Mouse (Mus musculus): ENCODE results near the gene Ccdc42.
A peak's percentile ranks its signal among the peaks of the same experiment; 100 is the strongest.

The Ccdc42 gene

GRCm38 (mm10) chr11:68586721-68587120, at the start of gene Ccdc42:
Gene Ccdc42, plus strand, starts transcription at chr11:68587021.
- no peak for DNase-seq

DNA sequence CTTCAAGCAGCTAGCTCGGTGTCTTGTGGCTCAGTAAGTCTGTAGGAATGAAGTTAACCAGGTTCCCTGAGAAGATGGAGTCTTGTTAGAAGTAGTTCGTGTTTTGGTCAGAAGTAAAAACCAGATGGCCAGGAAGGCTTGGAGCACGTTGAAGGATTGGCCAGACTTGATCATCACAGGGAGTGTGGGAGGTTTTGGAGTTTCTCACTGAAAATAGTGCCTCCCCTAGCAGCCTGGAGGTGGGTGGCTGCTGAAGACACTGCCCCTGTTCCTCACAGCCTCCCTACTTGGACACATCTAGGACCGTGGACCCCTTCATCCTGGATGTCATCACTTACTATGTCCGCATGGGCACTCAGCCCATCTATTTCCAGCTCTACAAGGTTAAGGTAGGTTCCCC, 47.2 kb upstream of the Ccdc42 start:
- no peak for DNase-seq

DNA sequence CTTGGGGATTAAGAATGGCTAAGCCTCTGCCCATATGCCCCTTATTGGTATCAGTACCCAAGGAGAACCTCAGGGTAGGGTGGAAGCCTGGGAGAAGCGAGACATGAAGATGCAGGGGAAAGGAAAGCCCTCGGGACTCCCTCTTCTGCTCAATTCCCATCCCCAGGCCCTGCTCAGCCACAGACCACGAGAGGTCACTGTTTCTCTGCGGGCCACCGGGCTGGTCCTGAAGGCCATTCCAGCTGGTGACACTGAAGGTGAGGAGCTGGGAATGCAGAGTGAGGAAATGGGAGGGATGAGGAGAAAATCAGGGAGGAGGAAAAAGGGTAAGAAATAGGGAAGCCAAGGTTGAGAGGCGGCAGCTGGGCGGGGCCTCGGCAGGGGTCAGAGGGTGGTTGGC, 42.3 kb upstream of the Ccdc42 start:
- DNase-seq, result peak; percentile 54 to 60

DNA sequence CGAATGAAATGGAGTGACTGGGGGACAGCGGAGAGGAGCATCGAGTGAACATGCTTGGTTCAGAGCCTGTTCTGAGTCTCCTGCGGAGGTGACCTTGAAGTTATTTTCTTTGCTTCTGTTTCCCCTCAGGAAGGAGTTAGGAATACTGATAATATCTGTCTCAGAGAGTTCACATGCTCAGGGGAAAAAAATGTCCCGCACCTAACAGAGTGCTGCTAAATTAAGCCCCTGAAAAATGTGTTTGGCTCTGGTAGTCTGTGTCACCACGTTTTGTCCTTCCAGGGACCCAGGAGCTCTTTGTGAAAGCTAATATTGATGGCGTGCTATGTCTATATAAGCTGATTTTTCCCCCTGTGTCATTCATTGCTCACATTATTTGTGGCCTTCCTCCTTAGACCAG, 41.6 kb upstream of the Ccdc42 start:
- no peak for DNase-seq

DNA sequence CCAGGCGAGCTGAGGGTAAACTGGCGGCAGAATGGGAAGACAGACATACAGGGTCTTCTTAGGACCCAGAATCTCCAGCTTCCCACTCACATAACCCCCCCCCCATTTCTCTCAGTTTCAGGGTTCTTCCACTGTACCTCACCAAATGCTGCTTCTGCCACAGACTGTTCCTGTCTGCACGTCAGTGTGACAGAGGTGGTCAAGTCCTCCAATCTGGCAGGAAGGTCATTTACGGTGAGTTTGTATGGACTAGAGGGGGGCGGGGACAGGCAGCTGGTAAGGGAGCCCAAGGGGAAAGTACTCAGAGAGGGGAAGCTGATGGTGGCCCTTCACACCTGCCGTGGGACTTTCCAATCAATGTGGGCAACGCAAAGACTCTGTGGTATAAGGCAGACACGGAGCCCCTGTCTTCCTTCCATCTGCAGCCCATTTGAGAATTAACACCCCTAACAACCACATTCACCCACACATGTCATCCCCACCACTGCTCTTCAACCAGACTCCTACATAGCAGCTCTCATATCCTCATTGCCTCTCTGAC, 41.1 kb upstream of the Ccdc42 start:
- no peak for DNase-seq

DNA sequence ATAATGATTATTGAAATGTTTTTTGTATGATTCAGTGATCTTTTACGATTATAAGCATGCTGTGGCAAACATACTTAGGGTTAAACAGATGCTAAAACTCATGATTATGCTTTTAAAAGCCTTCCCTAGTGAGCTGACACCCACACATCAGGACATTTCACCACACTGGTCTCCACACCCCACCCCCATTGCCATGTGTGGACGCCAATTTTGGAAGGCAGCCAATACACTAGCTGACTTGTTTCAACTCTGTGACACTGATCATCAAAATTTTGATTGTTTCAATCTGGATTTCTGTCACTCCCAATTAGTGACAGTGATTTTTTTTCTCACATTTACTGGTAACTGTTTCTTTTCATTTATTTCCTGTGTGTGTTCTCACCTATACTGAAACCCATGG, 39.3 kb upstream of the Ccdc42 start:
- no peak for DNase-seq

- no peak for DNase-seq
Observed at GRCm38 (mm10) chr11:68549597-68549996, 37.2 kb upstream of the Ccdc42 start.

DNA sequence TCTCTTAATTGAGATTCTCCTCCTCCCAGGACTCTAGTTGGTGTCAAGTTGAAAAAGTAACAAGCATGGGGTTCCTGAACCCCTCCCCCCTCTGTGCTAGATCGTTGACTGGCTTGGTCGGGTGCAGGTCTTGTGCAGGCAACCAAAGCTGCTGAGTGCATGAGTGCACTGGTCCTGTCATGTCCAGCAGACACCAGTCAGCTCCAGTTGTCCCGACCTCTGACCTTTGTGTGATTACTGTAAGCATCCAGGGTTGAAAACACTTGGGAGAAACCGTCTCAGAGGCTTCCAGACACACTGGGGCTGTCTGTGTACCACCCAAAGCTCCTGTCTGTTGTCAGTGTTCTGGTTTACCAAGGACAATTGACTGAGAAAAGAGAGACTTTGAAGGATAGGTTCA, 36.5 kb upstream of the Ccdc42 start:
- no peak for DNase-seq

DNA sequence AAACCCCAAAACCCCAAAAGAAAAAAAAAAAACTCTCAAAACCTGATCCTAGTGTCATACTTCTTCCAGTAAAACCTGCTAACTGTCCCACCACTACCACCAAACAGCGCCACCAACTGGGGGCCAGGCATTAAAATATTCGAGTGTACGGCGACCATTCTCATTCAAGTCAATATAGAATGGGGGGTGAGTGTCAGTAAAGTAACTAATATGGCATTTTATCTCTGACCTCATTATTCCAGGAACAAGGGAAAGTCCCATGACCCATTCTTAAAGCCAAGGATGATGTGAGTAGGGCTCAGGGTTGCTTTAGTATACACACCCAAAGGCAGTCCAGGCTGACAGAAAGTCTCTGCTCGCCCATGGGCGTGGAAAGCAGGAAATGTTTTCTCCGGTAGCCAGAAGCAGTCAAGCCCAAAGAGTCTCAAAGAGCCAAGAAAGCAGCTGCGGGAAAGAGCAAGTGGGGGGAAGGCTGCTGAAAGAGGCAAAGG, 32.8 kb upstream of the Ccdc42 start:
- peak; percentile 65 to 70 for DNase-seq

DNA sequence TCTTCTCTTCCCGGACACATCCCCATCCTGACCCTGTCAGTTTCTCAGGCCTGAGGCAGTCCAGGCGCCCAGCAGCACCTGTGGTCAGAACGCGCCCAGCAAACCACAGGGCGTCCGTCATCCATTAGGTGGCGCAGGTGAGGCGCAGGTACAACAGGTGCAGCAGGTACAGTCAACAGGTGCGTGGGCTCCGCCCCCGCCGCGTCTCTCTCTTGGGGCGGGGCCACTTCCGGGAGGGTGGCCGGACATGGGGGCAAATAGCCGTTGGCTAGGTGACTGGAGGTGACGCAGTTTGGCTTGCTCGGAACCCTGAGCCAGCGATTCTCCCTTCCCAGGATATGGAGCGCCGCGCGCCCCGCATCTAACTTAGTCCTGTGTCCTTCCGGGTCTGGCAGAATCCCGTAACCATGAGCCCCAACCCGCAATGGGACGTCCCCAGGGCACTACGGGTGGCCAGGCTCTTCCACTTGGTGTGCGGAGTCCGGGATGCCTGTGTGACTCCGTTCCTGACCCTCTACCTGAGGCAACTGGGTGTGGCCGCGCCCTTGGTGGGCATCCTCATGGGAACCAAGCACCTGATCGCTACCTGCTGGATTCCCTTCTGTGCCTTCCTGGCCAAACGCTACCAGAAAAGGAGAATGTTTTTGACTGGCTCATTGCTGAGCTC, 30.8 kb upstream of the Ccdc42 start, which contains the start of gene Mfsd6l:
Mfsd6l (plus strand) TSS at position 269 of the 667 bp plus-strand sequence.
- DNase-seq, result peak; percentile 54 to 77

DNA sequence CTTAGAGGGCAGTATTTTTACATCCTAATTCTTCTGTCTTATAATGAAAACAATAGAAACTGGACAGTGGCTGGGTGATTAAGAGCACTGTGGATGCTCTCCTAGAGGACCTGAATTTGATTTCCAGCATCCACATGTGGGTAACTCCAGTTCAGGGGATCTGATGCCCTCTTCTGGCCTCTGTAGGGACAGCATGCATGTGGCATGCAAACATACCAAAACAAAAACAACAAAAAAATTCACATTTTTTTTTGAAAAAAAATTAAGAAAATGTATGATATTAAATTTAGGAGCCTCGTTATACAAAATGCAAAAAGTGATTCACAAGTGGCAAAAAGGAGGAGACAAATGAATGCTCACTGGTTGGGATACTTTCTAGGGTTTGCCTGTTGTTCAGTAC, 27.3 kb upstream of the Ccdc42 start:
- peak in 1 of 2 experiments; percentile 33 for DNase-seq

DNA sequence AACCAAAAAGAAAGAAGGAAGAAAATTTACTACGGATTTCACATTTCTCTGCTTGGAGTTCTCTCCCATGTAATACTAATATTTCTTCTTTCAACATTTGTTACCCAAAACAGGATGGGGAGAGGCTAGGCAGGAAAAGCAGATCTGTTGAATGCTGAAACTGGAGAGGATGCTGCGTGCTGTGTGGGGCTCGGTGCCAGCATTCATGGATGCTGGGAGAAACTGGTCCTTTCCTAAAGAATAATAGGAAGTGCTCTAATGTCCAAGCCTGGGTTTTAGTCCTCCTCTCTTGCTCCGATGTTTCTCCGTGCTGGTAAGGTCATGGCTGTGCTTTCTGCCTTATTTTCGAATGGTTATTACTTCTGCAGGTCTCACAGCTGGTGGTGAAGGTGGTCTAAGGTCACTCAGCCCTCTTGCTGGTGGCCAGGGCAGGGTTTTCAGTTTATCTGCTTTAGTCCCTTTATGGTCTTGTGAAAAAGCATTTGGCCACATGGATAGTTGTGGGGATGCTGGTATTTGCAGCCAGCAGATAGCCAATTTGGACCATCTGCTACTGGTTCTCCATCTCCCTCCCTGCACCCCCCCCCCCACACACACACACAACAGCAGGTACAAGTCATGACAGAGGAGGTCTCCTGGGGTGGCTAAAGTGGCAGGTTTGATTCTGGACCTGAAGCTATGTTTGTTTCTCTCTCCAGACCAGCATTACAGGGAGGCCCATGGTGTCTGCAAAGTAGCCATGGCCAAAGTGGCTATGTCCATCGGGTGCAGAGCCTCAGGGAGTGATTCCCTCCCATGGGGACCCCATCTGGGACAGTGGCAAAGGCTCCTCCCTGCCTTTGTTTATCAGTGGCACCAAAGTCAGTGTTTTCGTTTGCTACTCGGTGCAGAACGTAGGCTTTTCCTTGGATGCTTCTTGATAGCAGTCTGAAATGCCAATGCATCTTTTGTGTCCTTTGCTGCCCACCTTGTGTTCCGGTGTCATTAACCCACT, 24.6 kb upstream of the Ccdc42 start:
- DNase-seq, result peak; percentile 71 to 75

- no peak for DNase-seq
Observed at GRCm38 (mm10) chr11:68564356-68565031, 22.3 kb upstream of the Ccdc42 start.

DNA sequence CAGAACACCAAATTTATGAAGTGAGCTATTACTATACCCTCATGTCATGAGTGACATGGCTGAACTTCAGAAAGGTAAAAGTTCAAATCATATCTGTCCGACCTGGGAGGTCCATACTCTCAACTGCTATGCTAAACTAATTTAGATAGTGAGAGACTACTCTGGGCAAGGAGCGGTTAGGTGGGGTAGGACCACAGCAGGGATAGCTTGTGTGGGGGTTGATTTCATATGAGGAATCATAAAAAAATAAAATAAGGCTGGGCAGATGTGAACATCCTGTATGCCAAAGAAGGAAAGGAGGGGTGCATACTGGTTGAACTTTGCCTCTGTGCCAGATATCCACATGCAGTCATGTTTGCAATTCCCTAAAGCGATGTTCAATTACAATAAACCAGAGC, 21.8 kb upstream of the Ccdc42 start:
- DNase-seq, result no peak

- DNase-seq, result peak; percentile 95 to 98
Observed at GRCm38 (mm10) chr11:68566447-68567059, 20.3 kb upstream of the Ccdc42 start.

DNA sequence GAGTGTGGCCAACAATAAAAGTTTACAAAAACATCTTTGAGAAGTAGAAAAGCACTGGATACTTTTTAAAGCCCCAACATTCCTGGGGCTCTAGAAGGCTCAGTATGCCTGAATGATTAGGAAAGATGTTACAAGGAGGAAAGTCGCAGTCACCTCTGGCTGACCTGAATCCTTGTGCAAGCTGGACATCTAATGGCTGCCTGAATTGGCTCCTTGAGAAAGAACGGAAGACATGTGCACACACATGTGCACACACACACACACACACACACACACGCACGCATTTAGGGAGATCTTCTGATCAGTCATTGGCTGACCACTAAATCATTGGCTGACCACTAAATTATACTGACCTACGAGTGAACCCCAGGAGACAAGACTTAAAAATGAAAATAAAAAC, 16.0 kb upstream of the Ccdc42 start:
- DNase-seq, result no peak

- DNase-seq, result no peak
Observed at GRCm38 (mm10) chr11:68577076-68577475, 9.7 kb upstream of the Ccdc42 start.

- DNase-seq, result peak; percentile 88 to 90
Observed at GRCm38 (mm10) chr11:68579462-68579881, 7.3 kb upstream of the Ccdc42 start.

DNA sequence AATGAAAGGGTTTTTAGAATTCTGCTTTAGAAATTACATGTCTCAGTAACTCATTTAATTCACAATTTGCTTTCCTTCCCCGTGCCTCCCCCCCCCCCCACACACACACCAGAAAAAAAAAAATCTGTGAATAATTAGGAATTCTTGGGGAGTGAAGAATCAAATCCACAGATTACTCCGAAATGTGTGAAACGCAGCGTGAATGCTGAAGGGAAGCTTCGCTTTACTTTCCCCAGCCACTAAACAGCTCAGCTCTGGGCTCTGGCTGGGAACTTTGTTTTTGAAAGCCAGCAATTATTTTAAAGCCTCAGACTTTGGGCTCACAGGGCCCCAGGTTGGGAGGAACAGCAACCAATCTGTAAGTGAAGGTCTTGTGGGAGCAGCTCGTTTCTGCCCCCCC, 6.3 kb upstream of the Ccdc42 start:
- DNase-seq, result no peak

- peak; percentile 68 to 78 for DNase-seq
Observed at GRCm38 (mm10) chr11:68583225-68583624, 3.6 kb upstream of the Ccdc42 start.

- DNase-seq, result peak in 1 of 2 experiments; percentile 19
Observed at GRCm38 (mm10) chr11:68583906-68584480, 2.8 kb upstream of the Ccdc42 start.

DNA sequence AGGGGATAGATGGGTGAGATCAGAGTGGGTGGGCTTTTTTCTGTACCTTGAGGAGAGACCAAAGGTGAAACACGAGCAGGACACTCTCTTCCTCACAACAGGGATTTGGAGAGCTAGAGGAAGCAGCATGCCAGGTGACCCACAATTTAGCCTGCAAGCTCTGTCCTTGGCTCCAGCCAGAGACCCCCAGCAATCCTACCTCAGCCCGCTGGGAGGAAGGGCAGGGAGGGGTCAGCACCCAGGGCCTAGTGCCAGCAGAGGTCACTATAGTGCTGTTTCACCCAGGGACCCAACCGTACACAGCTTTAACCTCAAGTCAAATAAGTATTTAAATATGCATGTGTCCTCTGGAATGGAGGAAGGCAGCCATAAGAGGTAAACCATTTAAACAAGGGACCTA, 931 bp upstream of the Ccdc42 start:
- DNase-seq, result peak; percentile 51 to 52
